8 mouse cellular contexts compared by ENCODE assay signal in genomic region chr17:90584666-90585195, GRCm38 (mm10).
DNase-seq lines count a peak whose midpoint lies in the region; ATAC-seq and TF ChIP-seq lines count a peak whose summit lies in the region.

No protein-coding gene starts in this region.

- no peaks in the 10 kb centered on the region for H3K36me3 ChIP-seq in embryonic facial prominence, embryonic 10.5 days (replicated peaks)
- H3K36me3 ChIP-seq in heart, postnatal 0 days (replicated peaks; ENCODE audit: control insufficient read depth, insufficient read depth, low read length): no peaks in the 10 kb centered on the region

- peak; percentile 4 for DNase-seq in kidney, adult 18-20 months
- no peak for DNase-seq in kidney, adult 11 months
- DNase-seq in adrenal gland, postnatal 10 days: peak; percentile 54
- DNase-seq in embryonic facial prominence, embryonic 10.5 days (ENCODE audit: low spot score): peak; percentile 26
- DNase-seq in heart, postnatal 0 days (ENCODE audit: low spot score): peak; percentile 49
- peak; percentile 53 to 56 for DNase-seq in kidney, postnatal 36 days
- DNase-seq in lung, postnatal 14 days: peak; percentile 47
- DNase-seq in right cerebral cortex, postnatal 4 days: peak; percentile 52

- 45% methylated on average over 8 of the region's 8 CpGs for WGBS in embryonic facial prominence, embryonic 10.5 days
- 36% methylated on average over 8 of the region's 8 CpGs for WGBS in heart, postnatal 0 days

- no peak overlapping the region for H3K4me3 ChIP-seq in embryonic facial prominence, embryonic 10.5 days
- H3K4me3 ChIP-seq in heart, postnatal 0 days (ENCODE audit: low read depth, low read length): peak overlapping the region; percentile 6; the same call in 1 of the 2 replicates

- H3K9ac ChIP-seq in heart, postnatal 0 days (replicated peaks; ENCODE audit: low read depth, low read length): no peak overlapping the region

- no peaks in the 10 kb centered on the region for H3K4me1 ChIP-seq in embryonic facial prominence, embryonic 10.5 days
- no peaks in the 10 kb centered on the region for H3K4me1 ChIP-seq in heart, postnatal 0 days (ENCODE audit: control insufficient read depth, insufficient read depth)

- H3K27ac ChIP-seq in embryonic facial prominence, embryonic 10.5 days (replicated peaks): no peak overlapping the region
- H3K27ac ChIP-seq in heart, postnatal 0 days (ENCODE audit: low read depth): no peak overlapping the region

- H3K27me3 ChIP-seq in embryonic facial prominence, embryonic 10.5 days (replicated peaks; ENCODE audit: low read depth, poor library complexity, severe bottlenecking): no peaks in the 10 kb centered on the region
- no peaks in the 10 kb centered on the region for H3K27me3 ChIP-seq in heart, postnatal 0 days (ENCODE audit: control insufficient read depth, insufficient read depth, low read length)

- TF ChIP-seq EP300 in heart, postnatal 0 days (IDR thresholded peaks at IDR 0.05; ENCODE audit: low read depth): no peak

- TF ChIP-seq CTCF in heart, postnatal 0 days (IDR thresholded peaks at IDR 0.05; ENCODE audit: low read depth): peak; percentile 85

- ATAC-seq in heart, postnatal 0 days (ENCODE audit: insufficient read depth, low read depth): peak; percentile 68

- no peaks in the 10 kb centered on the region for H3K9me3 ChIP-seq in embryonic facial prominence, embryonic 10.5 days
- no peaks in the 10 kb centered on the region for H3K9me3 ChIP-seq in heart, postnatal 0 days (replicated peaks; ENCODE audit: control insufficient read depth, low read length)

- peak overlapping the region; percentile 50 for H3K4me2 ChIP-seq in heart, postnatal 0 days (ENCODE audit: low read depth, low read length)
